Mouse (Mus musculus) c-Kit-positive CD71-negative TER-119-negative erythroid progenitor cells, embryonic 14.5 days (primary cell): ENCODE measurements at regions not wholly inside any gene's neighbourhood (a gene's known extent, or its start where the extent isn't known, plus 50 kb on each side); places are given as distances from the start of the nearest gene placed in this dataset.

ENCODE experiments used
- DNase-seq: peaks from one replicate; pipeline ENCODE4 v3.0.0-alpha.2; 2013; ENCODE audit warnings: low read depth

GRCm38 (mm10) chr8:128043392-128043791 lies 315.0 kb upstream of the Nrp1 start:
- no peak for DNase-seq

- DNase-seq: no peak
Observed at GRCm38 (mm10) chr8:128056251-128056650, 302.2 kb upstream of the Nrp1 start.

DNA sequence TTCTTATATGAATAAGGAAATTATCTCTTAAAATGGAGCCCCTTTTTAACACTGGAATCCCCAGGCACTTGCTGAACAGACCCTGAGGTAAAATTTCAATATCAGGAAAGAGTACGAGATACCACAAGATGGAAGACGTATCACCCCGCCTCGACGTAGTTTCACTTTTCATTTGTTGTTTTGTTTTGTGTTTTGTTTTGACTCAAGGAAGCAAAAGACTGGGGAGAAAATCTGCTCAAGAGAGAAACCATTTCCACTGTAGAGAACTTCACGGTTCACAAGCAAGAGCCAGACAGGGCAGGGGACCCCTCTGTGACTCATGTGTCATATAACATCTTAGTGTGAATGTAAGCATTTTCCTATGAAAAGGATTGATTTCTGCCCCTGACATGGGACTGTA lies 300.6 kb upstream of the Nrp1 start:
- no peak for DNase-seq

DNA sequence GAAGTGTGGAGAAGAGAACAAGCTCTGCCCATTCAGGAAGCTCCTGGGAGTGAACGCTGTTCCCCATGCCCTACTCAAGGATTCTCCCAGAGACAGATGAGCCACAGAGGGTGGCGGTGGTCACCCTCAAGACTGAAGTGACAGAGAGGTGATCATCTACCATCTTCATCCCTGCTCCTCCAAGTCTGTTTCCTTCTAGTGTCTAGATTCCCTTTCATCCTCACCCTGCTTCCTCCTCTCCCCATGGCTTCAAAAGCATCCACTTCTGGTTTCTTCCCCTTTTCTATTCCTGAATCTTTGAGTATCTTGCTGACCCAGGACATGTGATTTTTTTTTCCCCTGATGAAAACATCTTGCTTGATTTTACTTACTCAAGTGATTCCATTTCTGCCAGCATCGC lies 298.6 kb upstream of the Nrp1 start:
- DNase-seq: no peak

DNA sequence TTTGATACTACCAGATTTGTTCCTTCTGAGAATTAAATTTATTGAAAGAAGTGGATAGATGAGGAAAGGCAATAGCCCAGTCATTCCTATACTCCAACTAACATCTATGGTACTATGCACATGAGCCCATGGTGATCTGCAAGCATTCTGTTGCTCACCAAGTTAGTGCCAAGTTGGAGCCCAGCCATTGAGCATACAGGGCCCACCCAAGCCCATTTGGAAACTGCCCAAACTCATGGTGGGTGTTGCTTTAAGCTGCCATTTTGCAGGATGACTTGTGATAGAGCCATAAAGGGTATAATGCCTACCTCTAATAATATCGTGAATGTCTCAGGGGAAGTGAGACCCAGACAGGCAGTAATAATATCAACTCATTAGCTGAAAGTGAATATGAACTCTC lies 294.2 kb upstream of the Nrp1 start:
- no peak for DNase-seq

- no peak for DNase-seq
Observed at GRCm38 (mm10) chr8:128065127-128065526, 293.3 kb upstream of the Nrp1 start.

GRCm38 (mm10) chr8:128065964-128066680 lies 292.3 kb upstream of the Nrp1 start:
- DNase-seq: no peak

- no peak for DNase-seq
Observed at GRCm38 (mm10) chr8:128069749-128070148, 288.7 kb upstream of the Nrp1 start.

DNA sequence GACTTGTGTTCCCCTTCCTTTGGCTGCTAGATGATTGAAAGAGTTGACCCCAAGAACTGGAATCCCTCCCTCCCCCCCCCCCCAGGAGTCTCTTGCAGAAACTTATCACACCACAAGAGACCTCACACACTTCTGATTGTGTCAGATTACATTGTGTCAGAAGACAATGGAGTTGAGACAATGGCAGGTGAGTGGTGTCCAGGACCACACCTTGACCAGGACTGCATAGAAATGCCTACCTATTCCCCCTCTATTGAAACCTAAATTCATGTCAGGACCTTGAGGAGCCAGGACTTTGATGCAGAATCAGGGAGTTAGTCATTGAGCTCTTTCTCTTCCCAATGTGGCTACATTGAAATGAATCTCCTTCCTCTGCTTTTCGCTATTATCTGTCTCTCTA lies 282.8 kb upstream of the Nrp1 start:
- no peak for DNase-seq

GRCm38 (mm10) chr8:128076226-128076625 lies 282.2 kb upstream of the Nrp1 start:
- no peak for DNase-seq

DNA sequence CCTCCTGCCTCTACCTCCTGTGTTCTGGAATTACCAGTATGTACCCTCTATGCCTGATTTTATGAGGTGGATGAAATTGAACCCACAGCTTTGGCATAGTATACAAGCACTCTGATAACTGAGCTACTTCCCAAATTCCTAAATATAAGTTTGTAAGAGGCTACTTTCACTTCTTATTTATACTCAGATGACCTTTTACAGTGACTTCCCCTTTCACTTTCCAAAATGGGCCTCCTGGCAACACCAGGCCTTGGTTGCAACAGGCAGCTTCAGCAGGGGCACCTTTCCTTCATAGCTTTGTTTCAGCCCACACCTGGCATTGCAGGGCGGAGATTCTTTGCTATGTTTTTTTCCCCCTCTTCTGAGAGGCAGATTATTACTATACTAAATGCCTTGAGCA lies 279.7 kb upstream of the Nrp1 start:
- DNase-seq: peak; percentile 16

DNA sequence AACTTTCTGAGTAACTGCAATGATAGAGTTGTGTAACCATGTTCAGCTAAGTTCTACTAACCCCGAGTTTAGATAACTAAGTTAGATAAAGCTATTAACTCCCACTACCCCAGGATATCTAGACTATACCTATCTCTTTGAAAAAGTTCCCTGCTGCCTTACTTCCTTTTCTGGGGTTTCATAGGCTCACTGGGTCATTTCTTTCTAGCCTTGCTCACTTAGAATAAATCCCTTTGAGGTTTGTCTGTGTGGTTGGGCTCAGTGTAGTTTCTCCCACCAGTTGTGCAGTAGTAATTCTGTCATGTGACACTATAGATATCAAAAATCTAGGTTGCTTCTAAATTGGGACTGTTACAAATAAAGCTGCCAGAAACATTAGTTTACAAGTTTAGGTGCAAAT lies 272.6 kb upstream of the Nrp1 start:
- no peak for DNase-seq

DNA sequence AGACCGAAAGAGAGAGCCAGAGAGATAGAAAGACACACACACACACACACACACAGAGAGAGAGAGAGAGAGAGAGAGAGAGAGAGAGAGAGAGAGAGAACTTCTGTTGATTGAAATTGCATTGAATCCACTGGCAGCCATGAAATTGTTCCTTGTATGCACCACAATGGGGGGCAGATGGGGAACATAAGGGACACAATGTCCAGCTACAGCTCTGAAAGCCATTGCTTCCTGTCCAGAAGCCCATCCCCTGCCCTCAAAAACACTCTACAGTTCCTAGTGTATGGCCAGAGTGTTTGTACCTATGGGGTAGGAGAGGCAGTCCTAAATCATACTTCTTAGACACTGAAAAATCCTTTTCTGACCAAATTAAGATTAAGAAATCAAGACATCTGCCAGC lies 270.9 kb upstream of the Nrp1 start:
- no peak for DNase-seq

- no peak for DNase-seq
Observed at GRCm38 (mm10) chr8:128092826-128093225, 265.6 kb upstream of the Nrp1 start.

DNA sequence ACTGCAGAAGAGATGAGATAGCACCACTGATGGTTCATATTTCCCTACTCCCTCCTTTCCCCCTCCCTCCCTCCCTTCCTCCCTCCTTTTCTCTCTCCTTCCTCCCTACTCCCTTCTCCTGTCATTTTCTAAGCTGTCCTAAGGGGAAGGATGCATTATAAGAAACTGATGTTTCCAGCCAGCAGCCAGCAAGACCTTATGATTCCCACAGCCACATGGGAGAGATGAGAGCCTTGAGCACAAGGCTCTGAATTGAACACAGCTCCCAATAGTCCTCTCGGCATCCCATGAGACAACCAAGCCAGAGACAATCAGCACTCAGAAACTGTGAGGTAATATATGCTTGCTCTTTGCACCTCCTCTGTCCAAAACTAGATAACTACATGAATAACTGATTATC lies 263.0 kb upstream of the Nrp1 start:
- DNase-seq: no peak

DNA sequence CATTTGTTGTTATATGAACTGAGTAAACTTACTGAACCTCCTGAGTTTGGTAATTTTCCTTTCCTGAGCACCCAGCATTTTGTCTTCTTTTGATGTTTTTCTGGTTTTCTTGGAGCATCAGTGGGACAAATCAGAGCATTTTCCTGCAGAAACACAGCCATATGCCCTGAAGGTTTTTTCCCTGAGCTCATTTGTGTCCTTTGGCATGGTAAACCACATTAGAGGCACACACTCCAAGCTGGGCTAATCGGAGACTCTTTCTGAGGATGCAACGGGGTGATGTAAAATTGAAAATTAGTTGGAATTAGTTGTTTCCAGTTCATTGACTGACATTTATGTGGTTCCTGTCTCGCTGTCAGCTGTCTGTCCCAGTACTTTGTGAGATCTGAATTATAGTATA lies 260.8 kb upstream of the Nrp1 start:
- DNase-seq: no peak

- no peak for DNase-seq
Observed at GRCm38 (mm10) chr8:128103380-128103779, 255.0 kb upstream of the Nrp1 start.

GRCm38 (mm10) chr8:128106569-128106968 lies 251.8 kb upstream of the Nrp1 start:
- no peak for DNase-seq

- no peak for DNase-seq
Observed at GRCm38 (mm10) chr8:128107041-128107440, 251.4 kb upstream of the Nrp1 start.

- DNase-seq: no peak
Observed at GRCm38 (mm10) chr8:128109036-128109435, 249.4 kb upstream of the Nrp1 start.

DNA sequence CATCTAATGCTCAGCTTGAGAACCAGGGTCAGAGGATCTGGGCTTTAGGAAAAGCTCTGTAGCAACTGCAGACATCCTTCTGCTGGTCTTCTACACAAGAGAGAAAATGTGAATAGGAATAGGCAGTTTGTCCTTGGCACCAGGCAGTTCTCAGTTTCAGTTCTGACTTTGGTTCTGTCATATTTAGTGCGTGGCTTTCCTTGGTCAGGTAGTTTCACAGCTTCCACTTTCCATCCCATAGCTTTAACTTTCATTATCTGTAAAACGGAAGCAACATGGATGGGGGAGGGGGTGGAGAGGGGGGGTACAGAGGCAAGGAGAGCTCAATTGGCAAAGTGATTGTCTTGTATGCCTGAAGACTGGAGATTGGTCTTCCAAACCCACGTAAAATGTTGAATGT lies 247.3 kb upstream of the Nrp1 start:
- no peak for DNase-seq

DNA sequence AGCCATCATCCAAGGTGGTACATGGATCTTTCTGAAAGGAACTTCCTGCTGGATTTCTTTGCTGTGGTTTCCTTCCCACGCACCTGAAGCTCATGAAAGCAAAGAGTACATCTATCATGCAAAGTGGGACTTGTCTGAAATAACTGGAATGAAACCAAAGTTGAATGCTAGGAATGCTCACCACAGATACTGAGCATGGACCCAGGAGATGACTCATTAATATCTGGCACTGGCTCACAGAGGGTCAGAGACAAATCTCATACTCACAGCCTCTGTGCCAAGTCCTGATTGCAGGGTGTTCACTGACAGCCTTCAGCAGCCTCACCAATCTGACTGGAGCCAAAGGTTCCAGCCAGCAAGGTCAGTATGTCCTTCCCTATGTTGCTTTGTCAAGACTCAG lies 245.3 kb upstream of the Nrp1 start:
- no peak for DNase-seq

- DNase-seq: no peak
Observed at GRCm38 (mm10) chr8:128141290-128141966, 217.0 kb upstream of the Nrp1 start.

GRCm38 (mm10) chr8:128148351-128148942 lies 210.0 kb upstream of the Nrp1 start:
- DNase-seq: no peak
